Mouse (Mus musculus) brain, embryonic 14.5 days (tissue): ENCODE measurements at regions not wholly inside any gene's neighbourhood (a gene's known extent, or its start where the extent isn't known, plus 50 kb on each side); places are given as distances from the start of the nearest gene placed in this dataset.
A peak's percentile ranks its signal among the peaks of the same experiment; 100 is the strongest.

Experiments used
- DNase-seq: peaks from one replicate; pipeline ENCODE4 v3.0.0-alpha.2; 2011; ENCODE audit warnings: low read depth
- CTCF ChIP-seq: fragments of 200-500 bp; IDR thresholded peaks from 2 replicates; pipeline ENCODE4 v1.5.1; 2012; ENCODE audit warnings: inconsistent platforms, mild to moderate bottlenecking, moderate library complexity, borderline replicate concordance; ENCODE audit not compliant: insufficient read depth, insufficient read length; ENCODE audit errors: extremely low read depth
- POLR2A ChIP-seq: fragments of 200-500 bp; IDR thresholded peaks from 2 replicates; pipeline ENCODE4 v1.6.1; 2012; ENCODE audit warnings: mild to moderate bottlenecking, inconsistent platforms, borderline replicate concordance; ENCODE audit not compliant: poor library complexity, insufficient read depth, insufficient read length, severe bottlenecking; ENCODE audit errors: extremely low read depth

- TF ChIP-seq CTCF (no peak), POLR2A (no peak)
- peak; percentile 33 for DNase-seq
Observed at GRCm38 (mm10) chr19:16075512-16076086, 57.0 kb upstream of the Gnaq start.

- TF ChIP-seq POLR2A = no peak
- no peak for TF ChIP-seq CTCF
- DNase-seq = no peak
Observed at GRCm38 (mm10) chr19:16075026-16075425, 57.6 kb upstream of the Gnaq start.

GRCm38 (mm10) chr19:16067314-16067713, 65.3 kb upstream of the Gnaq start:
- no peak for DNase-seq
- TF ChIP-seq POLR2A = no peak
- no peak for TF ChIP-seq CTCF

GRCm38 (mm10) chr19:16064911-16065310, 67.7 kb upstream of the Gnaq start:
- TF ChIP-seq CTCF (no peak), POLR2A (no peak)
- DNase-seq = no peak

- DNase-seq = peak; percentile 87
- TF ChIP-seq POLR2A (no peak), CTCF (peak; percentile 80)
Observed at GRCm38 (mm10) chr19:16063916-16064580, 68.6 kb upstream of the Gnaq start.

GRCm38 (mm10) chr19:16063533-16063915, 69.1 kb upstream of the Gnaq start:
- no peak for DNase-seq
- no peak for TF ChIP-seq CTCF
- TF ChIP-seq POLR2A = no peak

GRCm38 (mm10) chr19:16061821-16062220, 70.8 kb upstream of the Gnaq start:
- TF ChIP-seq CTCF (no peak), POLR2A (no peak)
- no peak for DNase-seq

- TF ChIP-seq CTCF = no peak
- DNase-seq = no peak
Observed at GRCm38 (mm10) chr19:16059026-16059425, 73.6 kb upstream of the Gnaq start.

GRCm38 (mm10) chr19:16050220-16051055, 65.6 kb upstream of the Cep78 start:
- DNase-seq = peak; percentile 84
- TF ChIP-seq CTCF = no peak
- TF ChIP-seq POLR2A = no peak

GRCm38 (mm10) chr19:16049646-16050045, 64.9 kb upstream of the Cep78 start:
- no peak for DNase-seq
- no peak for TF ChIP-seq CTCF
- no peak for TF ChIP-seq POLR2A

- DNase-seq = no peak
- TF ChIP-seq POLR2A (no peak), CTCF (no peak)
Observed at GRCm38 (mm10) chr19:16046977-16047376, 62.2 kb upstream of the Cep78 start.

- TF ChIP-seq POLR2A (no peak), CTCF (no peak)
Observed at GRCm38 (mm10) chr19:16045261-16045660, 60.5 kb upstream of the Cep78 start.

GRCm38 (mm10) chr19:16044169-16044568, 59.4 kb upstream of the Cep78 start:
- no peak for DNase-seq
- TF ChIP-seq CTCF (no peak), POLR2A (no peak)

More at GRCm38 (mm10) chr19:16045261-16045660, 60.5 kb upstream of the Cep78 start:
- no peak for DNase-seq
